Mouse (Mus musculus): ENCODE measurements around the gene Nubp2. TPM values are rescaled to one million over a fixed set of nuclear protein-coding genes. Genes with fewer than 3 reads are reported as not detected.
A peak's percentile ranks its signal among the peaks of the same experiment; 100 is the strongest.

Nubp2 gene
- 68.5 and 76.9 TPM in 2 replicates for polyA plus RNA-seq (2015; fragmentation: Nextera tagmentation; extraction: Ambion mirVana)

DNA sequence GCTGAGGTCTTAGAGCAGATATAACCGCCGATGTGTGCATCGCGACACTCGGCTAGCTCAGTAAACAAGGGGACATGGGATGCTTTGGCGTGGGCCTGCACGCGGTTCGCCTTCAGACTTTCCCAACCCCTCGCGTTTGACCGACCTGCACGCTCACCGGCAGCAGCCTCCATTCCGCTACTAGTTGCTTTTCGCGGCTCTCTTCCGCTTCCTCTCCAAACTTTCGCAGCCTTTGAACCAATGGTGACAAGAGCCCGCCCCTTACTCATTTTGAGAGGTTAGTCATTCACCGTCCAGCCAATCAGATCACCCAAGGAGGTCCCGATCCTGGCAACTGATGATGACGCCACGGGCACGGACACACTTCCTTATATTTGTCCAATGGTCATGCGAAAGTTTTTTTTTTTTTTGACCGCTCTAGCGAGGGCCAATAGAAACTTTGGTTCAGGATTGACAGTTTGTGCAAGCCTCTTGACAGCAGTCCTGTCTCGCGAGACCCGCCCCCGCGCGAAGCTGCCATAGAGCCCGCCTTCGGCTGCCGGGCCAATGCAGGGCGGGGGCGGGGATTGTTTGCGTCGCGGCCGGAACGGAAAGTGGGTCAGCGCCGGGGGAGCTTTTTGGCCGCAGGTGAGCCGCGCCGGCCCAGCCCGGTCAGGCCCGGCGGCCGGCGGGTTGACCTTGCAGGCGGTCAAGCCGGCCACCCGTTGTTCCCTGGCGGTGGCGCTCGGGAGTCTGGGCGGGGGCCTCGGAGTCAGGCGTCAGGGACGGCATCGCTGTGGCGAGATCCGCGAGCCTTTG lies at the start of gene Nubp2, which contains the start of gene Spsb3:
Gene Nubp2 (minus strand): TSS at position 216 of the 798 bp plus-strand sequence.
Gene Spsb3 (plus strand): TSS at position 510 of the 798 bp plus-strand sequence.
- under 1% methylated on average over 69 of the region's 69 CpGs for WGBS
- H3K4me1 ChIP-seq = peaks cover 28% of the 10 kb centered on the region
- no peaks in the 10 kb centered on the region for H3K9me3 ChIP-seq (replicated peaks)
- H3K27ac ChIP-seq = peak within 1 kb of the TSS; percentile 44
- no peaks in the 10 kb centered on the region for H3K27me3 ChIP-seq
- peak within 1 kb of the TSS; percentile 92 for H3K4me3 ChIP-seq
- H3K9ac ChIP-seq = peak within 1 kb of the TSS; percentile 86
- peaks cover 50% of the 10 kb centered on the region for H3K36me3 ChIP-seq (ENCODE audit: poor library complexity, severe bottlenecking)
- peak; percentile 97 for ATAC-seq
- H3K4me2 ChIP-seq = peak within 1 kb of the TSS; percentile 91

DNA sequence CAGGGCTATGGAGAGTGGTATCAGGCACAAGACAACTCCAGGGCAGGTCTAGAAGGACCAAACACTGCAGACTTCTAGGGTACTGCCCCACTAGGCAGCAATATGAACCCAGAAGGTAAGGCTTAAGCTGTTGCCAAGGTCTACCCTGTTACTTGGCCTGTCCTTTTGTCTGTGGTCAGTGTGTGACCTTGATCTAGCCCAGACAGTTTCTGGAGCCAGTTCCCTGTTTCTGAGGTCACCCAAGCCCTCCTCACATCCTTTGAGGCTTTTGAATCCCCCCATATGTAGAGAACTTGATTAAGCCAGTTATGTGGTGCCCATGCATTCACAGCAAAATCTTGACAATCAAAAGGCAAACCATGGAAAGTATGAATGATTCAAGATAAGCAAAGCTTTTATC lies 49.5 kb upstream of the Nubp2 start:
- peaks cover 28% of the 10 kb centered on the region for H3K4me1 ChIP-seq

DNA sequence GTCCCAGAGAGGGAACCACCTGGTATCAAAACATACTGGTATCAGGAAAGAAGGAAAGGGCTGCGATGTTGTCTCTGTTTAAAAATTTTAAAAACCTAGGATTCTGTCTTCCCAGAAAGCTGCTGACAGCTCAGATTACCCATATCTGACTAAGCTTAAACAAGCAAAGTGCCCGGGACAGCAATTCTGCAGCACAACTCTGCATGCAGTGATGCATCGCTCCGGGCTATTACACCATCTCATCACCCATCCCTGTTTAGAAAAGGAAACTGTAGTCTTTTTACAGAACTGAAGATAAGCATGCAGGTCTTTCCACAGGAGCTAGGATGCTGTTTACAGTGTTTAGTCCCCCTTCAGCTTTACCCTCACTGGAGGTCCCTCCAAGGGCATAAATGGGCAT lies 48.8 kb upstream of the Nubp2 start:
- Histone ChIP-seq H3K4me2 (peak overlapping the region; percentile 90), H3K27ac (no peak overlapping the region), H3K9ac (peak overlapping the region; percentile 97), H3K4me3 (peak overlapping the region; percentile 99), H3K4me1 (peaks cover 28% of the 10 kb centered on the region), H3K27me3 (no peaks in the 10 kb centered on the region), H3K9me3 (replicated peaks) (no peaks in the 10 kb centered on the region), H3K36me3 (ENCODE audit: poor library complexity, severe bottlenecking) (peaks cover 11% of the 10 kb centered on the region; the same call in 1 of the 2 replicates)
- ATAC-seq = no peak
- WGBS = 93% methylated on average over 4 of the region's 4 CpGs

More for the DNA sequence above, 49.5 kb upstream of the Nubp2 start:
- H3K9me3 ChIP-seq (replicated peaks) = no peaks in the 10 kb centered on the region
- no peak for ATAC-seq
- H3K4me3 ChIP-seq = peak overlapping the region; percentile 99
- H3K27ac ChIP-seq = no peak overlapping the region
- H3K9ac ChIP-seq = peak overlapping the region; percentile 97
- H3K4me2 ChIP-seq = peak overlapping the region; percentile 90
- no peaks in the 10 kb centered on the region for H3K27me3 ChIP-seq
- H3K36me3 ChIP-seq (ENCODE audit: poor library complexity, severe bottlenecking) = peaks cover 11% of the 10 kb centered on the region; the same call in 1 of the 2 replicates

DNA sequence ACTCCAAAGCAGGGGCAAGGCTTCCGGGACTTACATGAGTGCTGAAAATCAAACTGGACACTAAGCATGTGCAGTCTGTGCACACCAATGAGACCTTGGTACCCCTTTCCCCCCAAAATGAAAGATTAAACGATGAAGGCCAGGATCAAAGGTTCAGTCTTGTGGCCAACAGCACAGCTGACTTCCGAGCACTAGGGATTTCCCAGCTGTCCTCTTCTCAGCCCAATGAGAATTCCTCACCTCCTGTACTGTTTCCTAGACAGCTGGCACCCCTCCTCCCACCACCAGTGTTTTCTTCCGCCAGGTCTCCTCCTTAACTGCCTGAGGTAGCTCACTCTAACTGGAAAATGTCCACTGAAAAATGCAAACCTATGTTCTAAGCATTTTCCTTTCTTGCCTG lies 47.0 kb upstream of the Nubp2 start:
- WGBS = 74% methylated on average over 4 of the region's 4 CpGs
- Histone ChIP-seq H3K27me3 (no peaks in the 10 kb centered on the region), H3K36me3 (ENCODE audit: poor library complexity, severe bottlenecking) (peaks cover 11% of the 10 kb centered on the region; the same call in 1 of the 2 replicates), H3K4me2 (no peak overlapping the region), H3K9me3 (replicated peaks) (no peaks in the 10 kb centered on the region), H3K9ac (no peak overlapping the region), H3K4me3 (no peak overlapping the region), H3K27ac (no peak overlapping the region), H3K4me1 (peaks cover 28% of the 10 kb centered on the region)
- ATAC-seq = no peak

DNA sequence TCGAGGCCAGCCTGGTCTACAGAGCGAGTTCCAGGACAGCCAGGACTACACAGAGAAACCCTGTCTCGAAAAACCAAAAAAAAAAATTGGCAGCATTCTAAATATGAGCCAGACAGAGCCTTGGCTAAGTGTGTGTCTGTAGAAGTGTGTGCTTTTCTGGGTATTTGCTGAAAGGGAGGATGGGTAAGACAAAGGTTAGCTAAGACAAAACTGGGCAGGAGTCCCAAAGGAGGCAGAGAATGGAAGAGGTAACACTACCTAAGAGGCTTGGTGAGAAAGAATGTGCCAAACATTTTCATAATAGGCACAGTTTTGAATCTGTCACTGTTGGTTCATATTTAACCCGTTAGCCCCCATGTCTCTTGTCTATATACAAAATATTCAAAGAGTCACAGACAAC lies 46.3 kb upstream of the Nubp2 start:
- Histone ChIP-seq H3K9ac (no peak overlapping the region), H3K27ac (no peak overlapping the region), H3K36me3 (ENCODE audit: poor library complexity, severe bottlenecking) (peaks cover 16% of the 10 kb centered on the region; the same call in 1 of the 2 replicates), H3K27me3 (no peaks in the 10 kb centered on the region), H3K4me1 (peaks cover 28% of the 10 kb centered on the region), H3K9me3 (replicated peaks) (no peaks in the 10 kb centered on the region), H3K4me2 (no peak overlapping the region), H3K4me3 (no peak overlapping the region)
- WGBS = 92% methylated on average over 4 of the region's 4 CpGs
- ATAC-seq = no peak

DNA sequence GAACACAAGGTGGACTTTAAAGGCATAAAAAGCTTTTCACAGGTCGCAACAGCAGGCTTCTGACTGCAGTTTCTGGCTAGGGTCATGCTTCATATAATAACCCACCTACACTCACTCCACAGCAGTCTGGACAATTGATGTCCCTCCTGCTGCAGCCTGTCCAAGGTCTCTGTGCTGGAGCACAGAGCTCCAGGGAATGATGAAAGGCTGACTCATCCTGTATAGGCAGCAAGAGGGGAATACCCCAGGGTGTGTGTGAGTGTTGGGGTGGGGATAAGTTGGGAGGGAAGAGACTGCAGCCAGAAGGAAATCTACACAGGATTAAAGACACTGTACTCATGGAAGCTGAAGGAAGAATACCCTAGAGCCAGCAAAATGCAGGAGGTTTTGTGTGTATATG lies 43.4 kb upstream of the Nubp2 start:
- Histone ChIP-seq H3K9ac (no peak overlapping the region), H3K27me3 (no peaks in the 10 kb centered on the region), H3K4me1 (peaks cover 12% of the 10 kb centered on the region), H3K4me3 (no peak overlapping the region), H3K27ac (no peak overlapping the region), H3K9me3 (replicated peaks) (no peaks in the 10 kb centered on the region), H3K36me3 (ENCODE audit: poor library complexity, severe bottlenecking) (peaks cover 46% of the 10 kb centered on the region), H3K4me2 (no peak overlapping the region)
- no peak for ATAC-seq
- 86% methylated on average over 1 of the region's 1 CpGs for WGBS

DNA sequence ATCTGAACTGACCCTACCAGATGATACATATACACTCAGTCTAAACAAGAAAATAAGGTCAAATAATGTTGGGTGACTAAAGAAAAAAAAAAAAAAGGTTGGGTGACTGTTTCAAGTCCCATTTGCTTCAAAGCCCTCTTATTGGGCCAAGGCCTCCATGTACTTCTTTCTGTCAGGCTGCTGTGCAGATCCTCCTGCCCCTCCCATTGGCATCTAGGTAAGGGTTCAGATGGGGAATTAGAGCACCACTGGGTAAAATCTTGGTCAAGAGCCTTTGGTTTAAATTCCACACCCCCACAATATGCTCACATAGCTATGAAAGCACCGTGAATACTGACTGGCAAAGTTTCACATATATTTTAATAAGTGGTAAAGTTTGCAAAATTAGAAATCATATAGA lies 37.1 kb upstream of the Nubp2 start:
- no peak overlapping the region for H3K4me2 ChIP-seq
- no peak overlapping the region for H3K27ac ChIP-seq
- H3K4me1 ChIP-seq = no peaks in the 10 kb centered on the region
- no peak overlapping the region for H3K4me3 ChIP-seq
- no peak for ATAC-seq
- no peaks in the 10 kb centered on the region for H3K9me3 ChIP-seq (replicated peaks)
- H3K27me3 ChIP-seq = no peaks in the 10 kb centered on the region
- WGBS = 96% methylated on average over 1 of the region's 1 CpGs
- no peak overlapping the region for H3K9ac ChIP-seq
- H3K36me3 ChIP-seq (ENCODE audit: poor library complexity, severe bottlenecking) = peaks cover 97% of the 10 kb centered on the region

DNA sequence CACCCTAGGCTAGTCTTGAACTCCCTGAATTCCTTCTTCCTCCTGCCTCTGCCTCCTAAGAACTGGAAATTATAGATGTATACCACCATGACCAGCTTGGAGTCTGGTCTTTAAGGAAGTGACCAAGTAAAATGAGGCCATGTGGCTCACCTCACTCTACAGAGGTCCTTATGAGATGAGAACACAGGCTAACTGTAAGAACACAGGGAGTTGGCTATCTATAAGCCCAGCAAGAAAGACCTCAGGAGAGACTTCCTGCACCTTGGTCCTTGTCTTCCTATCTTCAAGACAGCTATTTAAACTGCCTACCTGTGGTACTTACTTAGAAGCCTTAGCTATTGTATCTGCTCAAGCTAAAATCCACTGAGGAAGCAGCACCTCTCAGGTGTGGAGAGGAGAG lies 27.8 kb upstream of the Nubp2 start:
- Histone ChIP-seq H3K4me2 (no peak overlapping the region), H3K36me3 (ENCODE audit: poor library complexity, severe bottlenecking) (peaks cover 98% of the 10 kb centered on the region), H3K27me3 (no peaks in the 10 kb centered on the region), H3K9ac (no peak overlapping the region), H3K27ac (no peak overlapping the region), H3K9me3 (replicated peaks) (no peaks in the 10 kb centered on the region), H3K4me1 (no peaks in the 10 kb centered on the region), H3K4me3 (no peak overlapping the region)
- no peak for ATAC-seq

DNA sequence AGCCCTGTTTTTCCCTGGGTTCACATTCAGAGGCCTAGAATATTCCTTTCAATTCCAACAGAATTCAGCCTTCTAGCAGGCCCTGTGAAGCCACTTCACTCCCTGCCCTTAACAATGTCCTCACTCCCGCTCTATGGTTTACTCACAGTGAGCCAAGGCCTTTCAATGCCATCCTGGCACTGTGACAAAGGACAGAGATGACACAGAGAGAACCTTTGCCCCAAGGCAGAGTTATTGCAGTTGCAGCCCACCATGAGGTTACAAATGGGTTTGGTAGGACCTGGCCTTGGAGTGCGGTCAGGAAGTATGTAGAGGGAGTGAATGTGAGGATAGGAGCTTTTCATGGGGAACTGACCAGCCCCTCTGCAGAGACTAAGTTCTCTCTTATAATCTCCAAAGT lies 21.4 kb upstream of the Nubp2 start:
- H3K4me2 ChIP-seq = no peak overlapping the region
- H3K9me3 ChIP-seq (replicated peaks) = no peaks in the 10 kb centered on the region
- peaks cover 100% of the 10 kb centered on the region for H3K36me3 ChIP-seq (ENCODE audit: poor library complexity, severe bottlenecking)
- H3K27me3 ChIP-seq = no peaks in the 10 kb centered on the region
- no peak for ATAC-seq
- no peaks in the 10 kb centered on the region for H3K4me1 ChIP-seq
- no peak overlapping the region for H3K4me3 ChIP-seq
- no peak overlapping the region for H3K27ac ChIP-seq
- WGBS = 93% methylated on average over 2 of the region's 2 CpGs
- no peak overlapping the region for H3K9ac ChIP-seq

DNA sequence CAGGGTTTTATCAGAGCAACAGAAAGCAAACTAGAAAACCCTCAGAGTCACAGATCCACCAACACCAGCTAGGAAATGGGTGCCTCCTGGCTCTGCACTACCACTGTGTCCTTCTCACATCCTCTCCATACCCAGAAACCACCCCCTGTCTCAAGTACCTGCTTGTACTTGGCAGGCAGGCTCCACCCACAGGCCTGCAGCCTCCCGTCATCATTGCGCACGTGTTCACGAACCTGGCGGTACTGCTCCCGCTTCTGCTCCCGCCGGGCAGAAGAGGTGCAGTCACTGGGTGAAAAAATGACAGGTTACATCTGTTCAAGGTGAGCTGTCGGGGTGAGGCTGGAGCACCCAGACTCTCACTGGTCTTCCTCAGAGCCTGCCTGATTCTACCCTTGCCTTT lies 17.6 kb upstream of the Nubp2 start:
- H3K27me3 ChIP-seq = no peaks in the 10 kb centered on the region
- no peaks in the 10 kb centered on the region for H3K9me3 ChIP-seq (replicated peaks)
- no peak overlapping the region for H3K4me3 ChIP-seq
- H3K9ac ChIP-seq = no peak overlapping the region
- no peak for ATAC-seq
- H3K36me3 ChIP-seq (ENCODE audit: poor library complexity, severe bottlenecking) = peaks cover 100% of the 10 kb centered on the region
- H3K4me2 ChIP-seq = no peak overlapping the region
- no peak overlapping the region for H3K27ac ChIP-seq
- 94% methylated on average over 9 of the region's 9 CpGs for WGBS
- no peaks in the 10 kb centered on the region for H3K4me1 ChIP-seq

DNA sequence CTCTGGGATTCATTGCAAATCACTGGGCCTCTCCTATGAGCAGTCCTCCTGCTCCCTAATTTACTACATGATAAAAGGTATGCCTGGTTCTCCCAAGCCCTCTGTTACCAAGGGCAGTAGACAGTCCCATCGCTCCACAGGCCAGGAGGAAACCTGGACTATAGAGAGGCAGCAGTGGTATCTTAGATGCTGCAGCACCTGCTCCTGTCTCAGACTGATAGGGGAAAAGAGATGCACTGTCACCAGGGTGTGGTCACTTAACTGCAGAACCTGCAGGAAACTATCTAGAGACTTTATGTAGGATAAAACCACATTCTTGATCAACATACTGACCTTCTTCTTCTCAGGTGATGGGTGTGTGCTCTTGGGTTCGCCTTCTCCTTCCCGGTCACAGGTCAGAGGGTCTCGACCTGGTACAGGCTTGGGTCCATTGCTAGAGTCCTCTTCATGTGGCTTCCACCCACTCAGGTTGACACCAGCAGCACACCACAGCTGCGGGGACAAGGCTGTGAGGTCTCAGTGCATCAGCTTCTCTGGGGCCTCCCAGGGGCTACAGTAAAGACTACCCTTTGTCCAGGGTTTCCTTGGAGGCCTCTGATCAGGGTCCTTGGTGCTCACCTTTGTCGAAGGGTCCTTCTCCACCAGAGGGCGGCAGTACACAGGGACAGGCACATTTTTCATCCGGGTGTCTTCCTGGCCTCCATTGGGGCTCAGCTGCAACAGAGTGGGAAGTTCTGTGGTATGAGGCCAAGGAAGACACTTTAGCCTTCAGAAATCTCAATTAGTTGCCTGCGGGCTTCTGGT lies 16.7 kb upstream of the Nubp2 start:
- H3K9me3 ChIP-seq (replicated peaks) = no peaks in the 10 kb centered on the region
- WGBS = 69% methylated on average over 9 of the region's 9 CpGs
- H3K4me1 ChIP-seq = peaks cover 4% of the 10 kb centered on the region
- peaks cover 100% of the 10 kb centered on the region for H3K36me3 ChIP-seq (ENCODE audit: poor library complexity, severe bottlenecking)
- no peak overlapping the region for H3K9ac ChIP-seq
- no peak overlapping the region for H3K4me3 ChIP-seq
- no peaks in the 10 kb centered on the region for H3K27me3 ChIP-seq
- H3K27ac ChIP-seq = no peak overlapping the region
- ATAC-seq = no peak
- H3K4me2 ChIP-seq = no peak overlapping the region

DNA sequence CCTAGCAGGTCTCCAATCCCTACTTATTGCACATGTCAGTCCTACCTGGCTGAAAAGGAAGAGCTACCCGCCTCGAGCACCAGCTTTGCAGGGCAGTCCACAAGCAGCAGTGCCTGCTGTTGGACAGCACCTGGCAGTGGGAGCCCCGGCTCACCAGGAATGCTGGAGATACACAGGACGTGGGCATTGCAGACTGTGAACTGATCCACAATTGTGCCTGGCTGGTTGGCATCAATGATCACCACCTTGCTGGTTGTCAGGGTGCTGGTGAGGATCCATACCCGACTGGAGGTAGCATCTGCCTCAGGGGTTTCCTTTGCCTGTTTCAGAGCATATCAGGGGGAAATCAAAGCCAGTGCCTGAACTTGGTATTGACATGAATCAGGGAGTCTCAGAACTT lies 16.0 kb upstream of the Nubp2 start:
- Histone ChIP-seq H3K27me3 (no peaks in the 10 kb centered on the region), H3K4me2 (no peak overlapping the region), H3K9ac (no peak overlapping the region), H3K9me3 (replicated peaks) (no peaks in the 10 kb centered on the region), H3K4me3 (no peak overlapping the region), H3K4me1 (peaks cover 11% of the 10 kb centered on the region), H3K27ac (no peak overlapping the region), H3K36me3 (ENCODE audit: poor library complexity, severe bottlenecking) (peaks cover 100% of the 10 kb centered on the region)
- ATAC-seq = no peak
- 90% methylated on average over 5 of the region's 5 CpGs for WGBS

All from forebrain, embryonic 13.5 days (tissue).